Mouse (Mus musculus) ovary, adult 18-20 months (tissue): ENCODE results near the gene Noct.

Experiments
- DNase-seq: peaks from one replicate; pipeline ENCODE4 v3.0.0; 2022; ENCODE audit warnings: low spot score, mixed read lengths

The Noct gene

DNA sequence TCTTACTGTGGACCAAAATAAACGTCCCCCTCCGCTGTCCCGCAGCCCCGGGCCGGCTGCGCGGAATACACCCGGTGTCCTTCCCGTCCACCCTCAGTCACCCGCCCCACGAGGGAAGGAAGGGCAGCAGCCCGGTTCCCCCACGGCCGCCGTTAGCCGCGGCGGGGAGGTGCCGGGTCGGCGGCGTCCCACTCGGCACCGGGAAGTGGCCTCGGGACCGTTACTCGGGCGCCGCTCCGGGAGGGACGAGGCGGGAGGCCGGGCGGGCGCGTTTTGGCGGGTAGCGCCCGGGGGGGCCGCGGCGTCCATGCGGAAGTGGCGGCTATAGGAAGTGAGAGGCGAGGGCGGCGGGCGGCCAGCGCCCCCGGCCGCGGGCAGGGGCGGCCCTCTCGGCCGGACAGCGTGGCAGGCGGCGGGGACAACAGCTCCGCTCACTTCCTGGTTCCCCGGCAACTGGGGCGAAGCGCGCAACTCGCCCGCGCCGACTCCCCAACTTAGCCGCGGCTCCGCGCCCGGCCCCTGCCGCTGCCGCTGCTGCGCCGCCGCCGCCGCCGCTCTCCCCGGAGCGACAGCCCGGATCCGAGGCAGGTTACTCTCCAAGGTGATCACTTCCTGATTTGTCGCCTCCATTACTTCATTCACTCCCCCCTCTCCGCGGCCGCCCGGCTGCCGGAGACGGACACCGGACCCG, 52.3 kb downstream of the Noct start:
- DNase-seq = no peak

DNA sequence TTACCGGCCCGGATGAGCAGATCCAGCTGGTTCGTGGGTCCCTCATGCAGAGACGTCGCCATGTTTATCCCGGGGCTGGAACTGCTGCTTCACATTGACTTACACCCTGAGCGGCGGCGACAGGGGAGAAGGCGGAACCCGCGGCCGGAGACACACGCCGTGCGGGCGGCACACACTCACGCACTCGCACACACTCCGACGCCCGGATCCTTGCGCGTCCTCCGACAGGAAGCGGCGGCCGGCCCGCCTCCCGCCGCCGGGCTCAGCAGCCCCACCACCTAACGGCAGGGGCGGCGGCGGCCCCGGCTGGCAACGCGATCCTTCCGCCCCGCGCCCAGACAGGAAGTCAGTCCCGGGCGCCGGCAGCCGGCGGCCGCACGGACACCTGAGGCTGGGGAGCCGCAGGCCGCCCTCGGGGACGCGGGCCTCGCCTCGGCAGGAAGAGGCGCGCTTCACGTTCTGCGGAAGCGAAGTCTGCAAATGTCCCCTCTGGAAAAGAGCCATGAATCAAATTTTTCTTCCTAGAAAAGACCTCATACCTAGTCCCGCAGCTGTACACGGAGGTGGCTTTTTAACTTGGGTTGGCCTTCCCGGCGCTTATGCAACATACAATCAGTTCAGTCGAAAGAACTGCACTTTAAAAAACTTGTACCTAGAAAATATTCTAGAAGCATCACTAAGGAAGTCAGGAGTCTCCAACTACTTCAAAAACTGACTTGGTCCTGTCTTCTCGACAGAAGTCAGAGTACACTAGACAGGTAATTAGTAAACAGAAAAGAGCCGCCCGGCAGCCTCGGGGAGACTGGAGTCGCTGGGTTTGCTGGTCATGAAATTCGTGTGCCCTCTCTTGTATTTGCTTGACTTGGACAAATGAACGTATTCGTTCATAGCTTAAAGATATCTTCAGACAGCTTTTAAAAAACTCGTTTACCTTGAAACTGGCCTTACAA, 53.2 kb downstream of the Noct start:
- peak; percentile 80 for DNase-seq

DNA sequence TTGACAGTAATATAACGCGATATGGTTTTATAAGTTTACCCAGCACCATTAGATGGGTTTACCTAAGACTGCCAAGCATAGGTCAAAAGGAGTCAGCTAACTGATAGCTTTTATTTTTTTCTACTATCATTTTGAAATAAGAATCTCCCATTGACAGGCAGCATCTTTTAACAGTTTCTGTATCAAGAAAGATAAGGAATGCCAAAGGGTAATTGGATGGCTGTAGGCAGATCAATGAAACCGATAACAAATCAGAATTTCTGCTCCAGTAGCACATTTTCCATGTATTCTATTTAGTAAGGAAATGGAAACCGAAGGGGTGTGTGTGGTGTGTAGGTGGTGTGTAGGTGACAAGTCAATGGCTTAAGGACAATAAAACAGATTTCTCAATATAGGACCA, 54.2 kb downstream of the Noct start:
- no peak for DNase-seq

DNA sequence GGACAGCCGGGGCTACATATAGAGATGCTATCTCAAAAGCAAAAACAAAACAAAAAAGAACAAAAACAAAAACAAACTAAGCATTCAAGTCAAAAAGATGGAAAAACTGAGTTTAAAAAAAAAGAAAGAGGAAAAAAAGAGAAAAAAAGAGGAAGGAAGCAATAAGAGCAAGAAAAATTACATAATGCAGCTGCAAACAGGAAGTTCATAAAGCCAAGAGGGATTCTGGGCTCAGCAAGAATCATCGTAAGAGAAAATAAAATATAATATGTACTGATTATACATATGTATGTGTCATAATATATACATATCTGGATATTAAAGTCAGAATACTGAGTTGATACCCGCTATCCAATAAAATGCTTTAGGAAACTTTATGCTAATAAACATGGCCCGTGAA, 57.5 kb downstream of the Noct start:
- no peak for DNase-seq

DNA sequence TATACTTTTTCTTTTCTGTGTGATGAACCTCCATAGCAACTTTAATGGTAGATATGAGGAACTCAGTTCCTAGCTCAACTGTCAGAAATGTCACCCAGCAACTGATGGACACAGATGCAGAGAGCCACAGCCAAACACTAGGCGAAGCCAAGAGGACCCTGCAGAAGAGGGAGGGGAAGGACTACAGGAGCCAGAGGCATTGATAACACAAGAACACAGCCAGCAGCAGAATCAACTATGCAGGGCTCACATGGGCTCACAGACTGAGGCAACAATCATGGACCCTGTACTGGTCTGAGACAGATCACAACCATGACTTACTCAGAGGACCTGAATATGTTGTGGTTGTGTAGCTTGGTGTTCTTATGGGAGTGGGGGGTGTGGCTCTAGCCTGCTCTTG, 60.1 kb downstream of the Noct start:
- no peak for DNase-seq

DNA sequence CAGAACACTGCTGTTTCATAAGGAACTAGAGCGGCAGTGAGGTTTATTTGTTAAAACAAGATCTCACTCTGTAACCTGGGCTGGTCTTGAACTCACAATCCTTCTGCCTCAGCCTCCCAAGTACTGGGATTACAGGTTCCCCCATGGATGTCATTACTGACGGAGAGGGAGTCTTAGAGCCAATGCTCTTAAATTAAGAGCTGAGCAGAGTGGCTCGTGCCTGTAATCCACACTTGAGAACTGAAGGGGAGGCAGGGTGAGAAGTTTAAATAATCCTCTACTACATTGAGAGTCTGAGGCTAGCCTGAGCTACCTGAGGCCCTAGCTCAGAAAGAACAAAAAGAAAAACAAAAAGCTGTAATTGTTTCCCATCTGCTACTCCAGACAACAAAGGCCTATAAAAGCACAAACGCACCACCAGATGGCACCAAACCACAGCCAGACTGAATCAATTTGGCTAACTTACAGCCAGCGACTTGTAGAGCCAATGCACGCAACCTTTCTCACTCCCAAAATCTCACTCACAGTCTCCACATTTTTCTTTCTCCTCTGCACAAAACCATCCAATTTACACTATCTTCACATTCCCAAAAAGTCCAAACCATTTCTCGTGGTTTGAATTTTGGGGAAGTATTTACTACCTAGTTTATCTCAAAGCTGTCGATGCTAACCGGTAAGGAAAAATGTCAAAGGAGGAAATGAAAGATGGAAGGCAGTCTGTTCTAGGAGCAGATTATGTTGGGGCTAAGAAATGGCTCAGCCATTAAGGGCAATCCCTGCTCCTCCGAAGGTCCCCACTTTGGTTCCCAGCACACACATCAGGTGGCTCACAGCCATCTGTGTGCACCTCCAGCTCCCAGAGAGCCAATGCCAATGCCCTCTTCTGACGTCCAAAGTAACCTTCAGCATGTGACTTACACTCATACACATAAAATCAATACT, 64.9 kb downstream of the Noct start:
- DNase-seq = peak; percentile 42

DNA sequence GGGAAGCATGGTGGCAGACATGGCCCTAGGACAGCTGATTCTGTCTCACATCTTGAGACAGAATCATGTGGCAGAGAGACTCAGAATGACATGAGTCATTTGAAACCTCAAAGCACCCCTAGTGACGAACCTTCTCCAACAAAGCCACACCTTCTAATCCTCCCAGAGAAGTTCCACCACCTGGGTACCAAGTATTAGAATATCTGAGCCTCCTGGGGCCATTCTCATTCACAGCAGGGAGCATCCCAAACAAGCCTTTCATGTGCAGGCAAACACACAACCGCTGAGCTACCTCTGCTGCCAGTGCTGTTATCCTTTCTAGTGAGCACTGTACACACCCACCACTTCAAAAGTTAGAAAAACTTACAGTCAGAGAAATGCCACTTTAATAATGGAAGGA, 70.0 kb downstream of the Noct start:
- DNase-seq = no peak

DNA sequence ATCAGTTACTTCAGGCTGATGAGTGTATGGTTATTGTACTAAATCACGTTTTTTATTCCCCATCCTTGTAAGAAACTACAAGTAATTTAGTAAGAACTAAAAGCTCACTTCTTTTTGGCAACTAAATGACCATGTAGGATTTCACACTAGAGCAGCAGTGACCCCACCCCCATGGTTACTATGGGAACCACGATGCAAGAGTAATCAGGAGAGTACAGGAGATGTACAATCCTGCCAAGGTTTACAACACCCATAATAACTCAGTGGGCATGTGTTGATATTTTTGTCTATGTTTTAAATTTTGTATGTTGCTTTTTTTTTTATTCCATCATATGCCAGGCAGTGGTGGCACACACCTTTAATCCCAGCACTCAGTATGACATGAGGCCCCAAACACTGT, 71.0 kb downstream of the Noct start:
- DNase-seq = no peak

DNA sequence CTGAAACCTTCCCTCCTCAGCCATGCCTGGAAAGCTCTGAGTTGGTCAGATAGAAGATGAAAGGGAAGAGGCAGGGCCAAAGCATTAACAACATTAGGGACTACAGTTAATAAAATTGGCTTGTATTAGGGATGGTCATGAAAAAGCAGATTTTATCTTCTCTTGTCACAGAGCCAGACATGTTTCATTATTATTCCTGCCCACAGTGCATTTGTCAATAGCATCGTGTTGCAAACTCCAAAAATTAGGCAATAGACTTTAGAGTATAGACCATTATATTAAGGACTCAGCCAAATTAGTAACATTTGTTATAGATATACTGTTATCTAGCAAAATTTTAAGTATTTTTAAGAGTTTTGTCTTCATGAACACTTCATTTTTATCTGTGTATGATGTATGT, 72.5 kb downstream of the Noct start:
- DNase-seq = no peak
